Mouse (Mus musculus) forebrain, postnatal 0 days (tissue): ENCODE measurements at regions not wholly inside any gene's neighbourhood (a gene's known extent, or its start where the extent isn't known, plus 50 kb on each side); places are given as distances from the start of the nearest gene placed in this dataset.
A peak's percentile ranks its signal among the peaks of the same experiment; 100 is the strongest.
"Not testable (repeated sequence)": the region's sequence is repeated elsewhere in the genome, so short reads cannot be mapped to it uniquely, and the experiment has no call there.

Experiments used
- ATAC-seq: fragments of 200-750 bp; cut with Nextera tagmentation; 2 replicates; pipeline ENCODE4 v1.8.0; 2017; ENCODE audit warnings: mild to moderate bottlenecking, moderate library complexity
- DNase-seq: peaks from one replicate; pipeline ENCODE4 v3.0.0-alpha.2; 2015
- H3K27ac ChIP-seq: fragments of 300-500 bp; sonication (generic); 2 replicates; pipeline ENCODE4 v1.5.1; 2014; ENCODE audit warnings: low read depth, mild to moderate bottlenecking, antibody characterized with exemption, low read length, moderate library complexity, mixed read lengths
- H3K27me3 ChIP-seq: fragments of 300-500 bp; sonication (generic); 2 replicates; pipeline ENCODE4 v1.6.1; 2014; ENCODE audit warnings: mild to moderate bottlenecking, low read length, mixed read lengths; ENCODE audit not compliant: insufficient read depth
- H3K36me3 ChIP-seq: fragments of 300-500 bp; sonication (generic); 2 replicates; pipeline ENCODE4 v1.6.1; 2014; ENCODE audit warnings: mild to moderate bottlenecking, moderate library complexity; ENCODE audit not compliant: insufficient read depth
- H3K4me1 ChIP-seq: fragments of 300-500 bp; sonication (generic); 2 replicates; pipeline ENCODE4 v1.6.1; 2014; ENCODE audit warnings: antibody characterized with exemption; ENCODE audit not compliant: insufficient read depth
- H3K4me2 ChIP-seq: fragments of 300-500 bp; sonication (generic); 2 replicates; pipeline ENCODE4 v1.6.1; 2014; ENCODE audit warnings: low read depth, mild to moderate bottlenecking, moderate library complexity
- H3K4me3 ChIP-seq: fragments of 300-500 bp; sonication (generic); 2 replicates; pipeline ENCODE4 v1.5.1; 2014; ENCODE audit warnings: low read depth, low read length, mixed read lengths
- H3K9ac ChIP-seq: fragments of 300-500 bp; sonication (generic); 2 replicates; pipeline ENCODE4 v1.6.1; 2014; ENCODE audit warnings: mild to moderate bottlenecking
- H3K9me3 ChIP-seq: fragments of 300-500 bp; sonication (generic); 2 replicates; pipeline ENCODE4 v1.6.1; 2016; ENCODE audit warnings: low read length
- CTCF ChIP-seq: sonication (generic); IDR thresholded peaks from 2 replicates; pipeline ENCODE4 v1.5.1; 2016; ENCODE audit warnings: antibody characterized with exemption, control low read depth, low read depth
- WGBS: fragments of 180-500 bp; shearing (Covaris S2); extraction: QIAGEN DNeasy Blood & Tissue Kit; methylation state at CpG from one replicate; pipeline ENCODE4 v1.1.7; 2014; 5-methylcytosine and 5-hydroxymethylcytosine counted together

DNA sequence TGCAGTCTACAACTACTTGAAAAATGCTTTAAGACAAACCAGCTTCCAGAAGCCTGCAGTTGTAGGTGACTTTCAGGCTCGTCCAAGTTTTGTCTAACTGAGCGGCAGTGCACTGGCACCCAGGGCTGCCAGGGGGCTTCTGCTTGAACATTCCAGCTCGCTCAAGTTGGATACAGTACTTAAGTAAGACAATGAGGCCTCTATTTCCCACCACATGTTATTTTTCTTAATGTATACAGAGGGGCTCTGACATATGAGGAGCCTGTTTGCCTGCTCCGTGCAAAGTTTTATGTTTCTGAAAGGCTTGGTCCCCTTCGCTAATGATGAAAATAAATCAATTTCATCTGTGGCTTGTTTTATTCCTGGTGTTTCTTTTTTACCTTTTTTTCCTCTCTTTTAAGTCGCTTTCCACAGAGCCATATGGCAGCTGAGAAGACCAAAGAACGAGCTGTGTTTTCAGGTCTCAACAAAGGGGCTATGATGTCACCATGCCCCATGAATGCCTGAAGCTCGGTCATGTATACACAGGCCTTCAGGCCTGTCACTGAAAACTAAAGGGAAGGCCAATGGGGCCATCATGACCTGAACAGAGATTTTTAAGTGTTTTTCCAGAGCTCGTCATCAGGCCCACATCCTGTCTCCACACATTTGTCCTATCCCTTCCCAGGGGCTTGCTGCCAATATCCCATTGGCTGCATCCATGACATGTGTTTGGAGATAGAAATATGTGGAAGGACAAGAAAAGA lies 164.2 kb downstream of the Pcdh18 start:
- Histone ChIP-seq H3K27ac (no peak overlapping the region), H3K4me3 (no peak overlapping the region), H3K9ac (no peak overlapping the region), H3K4me2 (no peak overlapping the region), H3K4me1 (no peaks in the 10 kb centered on the region), H3K36me3 (no peaks in the 10 kb centered on the region), H3K9me3 (no peaks in the 10 kb centered on the region), H3K27me3 (no peaks in the 10 kb centered on the region)
- 18% methylated on average over 9 of the region's 9 CpGs for WGBS
- DNase-seq (no peak), ATAC-seq (no peak; the same call in 1 of the 2 replicates)
- no peak for TF ChIP-seq CTCF

DNA sequence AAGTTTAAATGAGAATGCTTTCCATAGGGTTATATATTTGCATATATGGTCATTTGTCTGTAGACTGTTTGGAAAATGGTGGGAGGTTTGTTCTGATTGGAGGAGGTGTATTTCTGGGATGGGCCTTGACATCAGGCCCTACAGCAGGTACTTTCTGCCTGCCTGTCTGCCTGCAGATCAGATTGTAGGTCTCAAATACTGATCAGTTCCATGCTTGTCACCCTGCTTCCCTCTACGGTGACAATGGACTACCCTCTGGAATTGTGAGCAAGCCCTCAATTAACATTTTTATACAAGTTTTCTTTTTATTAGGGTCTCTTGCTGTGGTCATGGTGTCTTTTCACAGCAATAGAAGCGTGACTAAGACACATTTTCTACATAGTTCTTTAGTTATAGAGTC lies 166.9 kb downstream of the Pcdh18 start:
- Histone ChIP-seq H3K27ac (no peak overlapping the region), H3K36me3 (no peaks in the 10 kb centered on the region), H3K4me3 (no peak overlapping the region), H3K9me3 (no peaks in the 10 kb centered on the region), H3K27me3 (no peaks in the 10 kb centered on the region), H3K9ac (no peak overlapping the region), H3K4me2 (no peak overlapping the region), H3K4me1 (no peaks in the 10 kb centered on the region)
- ATAC-seq: no peak
- 54% methylated on average over 2 of the region's 2 CpGs for WGBS
- DNase-seq: no peak
- no peak for TF ChIP-seq CTCF

GRCm38 (mm10) chr3:49586531-49587168 lies 170.5 kb downstream of the Pcdh18 start:
- H3K4me2 ChIP-seq: no peak overlapping the region
- H3K27me3 ChIP-seq: no peaks in the 10 kb centered on the region
- H3K36me3 ChIP-seq: no peaks in the 10 kb centered on the region
- 59% methylated on average over 6 of the region's 6 CpGs for WGBS
- ATAC-seq (no peak; the same call in 1 of the 2 replicates), DNase-seq (no peak)
- no peak overlapping the region for H3K27ac ChIP-seq
- no peak overlapping the region for H3K9ac ChIP-seq
- H3K9me3 ChIP-seq: no peaks in the 10 kb centered on the region
- no peak for TF ChIP-seq CTCF
- no peak overlapping the region for H3K4me3 ChIP-seq
- H3K4me1 ChIP-seq: no peaks in the 10 kb centered on the region

GRCm38 (mm10) chr3:49585962-49586361 lies 171.2 kb downstream of the Pcdh18 start:
- not testable (repeated sequence) for H3K9ac ChIP-seq, H3K27ac ChIP-seq, H3K27me3 ChIP-seq, DNase-seq, H3K4me1 ChIP-seq, ATAC-seq, H3K4me2 ChIP-seq, H3K36me3 ChIP-seq, H3K4me3 ChIP-seq, H3K9me3 ChIP-seq

DNA sequence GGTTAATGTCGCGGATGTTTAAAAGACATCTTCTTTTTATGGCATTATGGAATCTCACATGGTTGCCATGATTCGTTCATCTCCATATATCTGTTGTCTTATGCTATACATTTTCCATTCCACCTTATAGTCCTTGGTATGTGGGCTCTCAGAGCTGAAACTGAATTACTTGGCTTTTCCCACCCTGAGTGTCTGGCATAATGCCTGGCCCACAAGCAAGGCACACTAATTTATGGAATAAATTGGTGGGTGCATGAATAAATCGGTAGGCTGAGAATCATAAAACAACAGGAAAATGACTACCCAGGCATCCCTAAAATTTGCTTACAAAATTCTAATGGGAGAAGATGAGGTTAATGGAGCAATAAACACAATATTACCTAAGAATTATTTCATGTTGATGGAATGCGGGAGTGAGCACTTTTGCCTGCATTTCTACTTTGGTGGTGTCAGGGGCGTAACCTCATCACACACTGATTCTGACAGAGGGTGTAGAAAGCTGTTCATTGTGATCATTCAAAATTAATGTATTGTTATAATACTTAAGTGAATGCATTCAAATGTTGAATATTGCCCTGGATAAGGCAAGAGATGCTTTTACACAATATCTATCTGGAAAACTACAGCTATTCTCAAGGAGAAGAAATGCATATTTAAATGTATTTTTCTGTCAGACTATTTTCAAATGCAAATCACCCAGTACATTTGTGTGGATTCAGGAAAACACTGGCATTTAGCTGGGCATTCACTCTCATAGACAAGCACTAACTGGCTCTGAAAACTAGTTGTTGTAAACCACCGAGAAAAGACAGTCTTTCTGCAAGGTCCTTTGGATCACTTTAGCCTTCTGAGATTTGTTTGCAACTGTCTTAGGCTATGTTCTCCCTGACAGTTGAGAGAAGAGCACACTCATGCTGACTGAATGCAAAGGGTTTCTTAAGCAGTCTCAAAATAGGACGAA lies 190.1 kb downstream of the Pcdh18 start:
- no peak overlapping the region for H3K4me2 ChIP-seq
- TF ChIP-seq CTCF: no peak
- 48% methylated on average over 8 of the region's 8 CpGs for WGBS
- H3K27me3 ChIP-seq: no peaks in the 10 kb centered on the region
- no peaks in the 10 kb centered on the region for H3K36me3 ChIP-seq
- no peaks in the 10 kb centered on the region for H3K4me1 ChIP-seq
- DNase-seq: peak; percentile 26
- H3K27ac ChIP-seq: no peak overlapping the region
- no peak overlapping the region for H3K4me3 ChIP-seq
- no peak; the same call in 1 of the 2 replicates for ATAC-seq
- no peaks in the 10 kb centered on the region for H3K9me3 ChIP-seq
- no peak overlapping the region for H3K9ac ChIP-seq

DNA sequence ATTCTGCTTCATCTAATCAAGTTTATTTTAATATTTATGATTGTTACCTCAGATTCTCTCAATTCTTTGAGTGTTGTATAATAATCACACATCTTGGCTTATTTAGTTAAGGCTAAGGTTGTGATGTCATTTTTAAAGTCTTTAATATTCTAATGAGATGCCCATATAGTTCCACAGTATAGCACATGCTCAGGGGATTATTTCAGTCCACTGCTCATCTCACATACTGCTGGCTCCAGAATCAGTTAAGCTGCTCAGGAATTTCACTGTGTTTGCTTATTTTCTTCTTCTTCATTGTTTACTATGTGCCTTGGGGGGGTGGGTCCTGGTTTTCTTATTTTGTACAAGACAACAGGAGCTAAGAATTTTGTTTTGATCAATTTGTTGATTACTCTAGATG lies 229.5 kb downstream of the Pcdh18 start:
- no peak overlapping the region for H3K4me3 ChIP-seq
- ATAC-seq (no peak), DNase-seq (no peak)
- H3K27ac ChIP-seq: no peak overlapping the region
- H3K9ac ChIP-seq: no peak overlapping the region
- no peak overlapping the region for H3K4me2 ChIP-seq
- H3K27me3 ChIP-seq: no peaks in the 10 kb centered on the region
- TF ChIP-seq CTCF: no peak
- H3K4me1 ChIP-seq: no peaks in the 10 kb centered on the region
- H3K36me3 ChIP-seq: no peaks in the 10 kb centered on the region
- no peaks in the 10 kb centered on the region for H3K9me3 ChIP-seq

GRCm38 (mm10) chr3:49520088-49520487 lies 237.0 kb downstream of the Pcdh18 start:
- WGBS: 53% methylated on average over 2 of the region's 2 CpGs
- H3K27me3 ChIP-seq: no peaks in the 10 kb centered on the region
- no peak overlapping the region for H3K9ac ChIP-seq
- H3K9me3 ChIP-seq: no peaks in the 10 kb centered on the region
- H3K4me3 ChIP-seq: no peak overlapping the region
- no peak for TF ChIP-seq CTCF
- peak; percentile 62 for DNase-seq
- no peaks in the 10 kb centered on the region for H3K36me3 ChIP-seq
- no peak overlapping the region for H3K27ac ChIP-seq
- peak; percentile 91 for ATAC-seq
- no peak overlapping the region for H3K4me2 ChIP-seq
- H3K4me1 ChIP-seq: no peaks in the 10 kb centered on the region
